Mouse (Mus musculus) heart, adult 2 months (tissue): ENCODE data around the gene Prodh2.

Experiments
- EP300 ChIP-seq: fragments of 200-500 bp; IDR thresholded peaks from 2 replicates; pipeline ENCODE4 v1.6.1; 2011; ENCODE audit warnings: low read depth, low read length, control low read depth; ENCODE audit not compliant: insufficient read depth
- POLR2A ChIP-seq: fragments of 200-500 bp; IDR thresholded peaks from 2 replicates; pipeline ENCODE4 v1.6.1; 2011; ENCODE audit warnings: mild to moderate bottlenecking, low read depth, low read length, control low read depth; ENCODE audit not compliant: insufficient read depth

DNA sequence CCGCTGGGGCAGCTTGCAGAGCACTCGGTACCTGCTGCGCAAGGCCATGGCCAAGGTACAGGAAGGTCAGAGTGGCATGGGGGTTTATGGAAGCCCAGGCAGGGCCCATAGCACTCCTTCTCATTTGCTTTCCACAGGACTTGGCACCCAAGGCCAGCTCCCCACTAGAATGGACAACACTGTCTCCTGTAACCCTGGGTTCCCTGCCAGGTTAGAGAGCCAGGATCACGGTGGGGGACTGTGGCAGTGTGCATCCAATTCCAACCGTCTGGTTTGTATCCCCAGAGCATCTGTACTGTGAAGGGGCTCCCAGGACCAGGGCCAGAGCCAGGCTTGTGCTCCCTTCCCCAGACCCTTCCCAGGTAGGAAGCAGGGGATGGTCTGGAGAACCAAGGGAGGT is 27.4 kb downstream of the Prodh2 start:
- TF ChIP-seq EP300: no peak
- TF ChIP-seq POLR2A: no peak
